Mouse (Mus musculus) limb, embryonic 11.5 days (tissue): Measurements from ENCODE around the gene Itk. TPM values are rescaled to one million over a fixed set of nuclear protein-coding genes. Genes with fewer than 3 reads are reported as not detected.

Experiments
- ATAC-seq: fragments of 200-750 bp; cut with Nextera tagmentation; 2 replicates; pipeline ENCODE4 v1.8.0; 2017; ENCODE audit warnings: low read depth; ENCODE audit not compliant: insufficient number of reproducible peaks, low FRiP score, low TSS enrichment
- DNase-seq: peaks from one replicate; pipeline ENCODE4 v3.0.0-alpha.2; 2015; ENCODE audit warnings: low spot score
- H3K27ac ChIP-seq: fragments of 300-500 bp; sonication (generic); replicated peaks from 2 replicates; pipeline ENCODE4 v1.5.1; 2014; ENCODE audit warnings: low read depth, mild to moderate bottlenecking, low read length
- H3K27me3 ChIP-seq: fragments of 300-500 bp; sonication (generic); 2 replicates; pipeline ENCODE4 v1.6.1; 2014; ENCODE audit warnings: mild to moderate bottlenecking, low read length, mixed read lengths; ENCODE audit not compliant: control insufficient read depth, insufficient read depth
- H3K36me3 ChIP-seq: fragments of 300-500 bp; sonication (generic); 2 replicates; pipeline ENCODE4 v1.6.1; 2014; ENCODE audit warnings: mild to moderate bottlenecking, low read length, moderate library complexity, mixed read lengths; ENCODE audit not compliant: control insufficient read depth, insufficient read depth
- H3K4me1 ChIP-seq: fragments of 300-500 bp; sonication (generic); 2 replicates; pipeline ENCODE4 v1.6.1; 2014; ENCODE audit warnings: low read length, mixed read lengths; ENCODE audit not compliant: control insufficient read depth, insufficient read depth
- H3K4me2 ChIP-seq: fragments of 300-500 bp; sonication (generic); 2 replicates; pipeline ENCODE4 v1.6.1; 2014; ENCODE audit warnings: low read depth, mild to moderate bottlenecking, moderate library complexity; ENCODE audit not compliant: severe bottlenecking
- H3K4me3 ChIP-seq: fragments of 300-500 bp; sonication (generic); 2 replicates; pipeline ENCODE4 v1.5.1; 2014; ENCODE audit warnings: low read depth, low read length
- H3K9ac ChIP-seq: fragments of 300-500 bp; sonication (generic); 2 replicates; pipeline ENCODE4 v1.6.1; 2014; ENCODE audit warnings: mild to moderate bottlenecking, low read length
- H3K9me3 ChIP-seq: fragments of 300-500 bp; sonication (generic); 2 replicates; pipeline ENCODE4 v1.6.1; 2016; ENCODE audit warnings: low read length; ENCODE audit not compliant: control insufficient read depth
- WGBS: fragments of 180-500 bp; shearing (Covaris S2); extraction: QIAGEN DNeasy Blood & Tissue Kit; methylation state at CpG from one replicate; pipeline ENCODE4 v1.1.7; 2014; 5-methylcytosine and 5-hydroxymethylcytosine counted together
- polyA plus RNA-seq: library from polyadenylated mRNA; unstranded; fragments of >200 nt; fragmentation: Nextera tagmentation; extraction: Ambion mirVana; gene quantifications from 2 replicates; pipeline ENCODE4 v1.2.1, GENCODE M21; 2014

Gene Itk
- polyA plus RNA-seq, 1 experiment from 2014 or later, result not detected

- Histone ChIP-seq H3K4me3 (no peak overlapping the region), H3K27me3 (no peaks in the 10 kb centered on the region), H3K27ac (no peak overlapping the region), H3K4me1 (peaks cover 6% of the 10 kb centered on the region; the same call in 1 of the 2 replicates), H3K36me3 (no peaks in the 10 kb centered on the region), H3K4me2 (no peak overlapping the region), H3K9me3 (no peaks in the 10 kb centered on the region), H3K9ac (no peak overlapping the region)
- ATAC-seq (no peak), DNase-seq (no peak)
- WGBS, result 67% methylated on average over 10 of the region's 10 CpGs
Measured at GRCm38 (mm10) chr11:46304093-46304492, 85.2 kb downstream of the Itk start.

DNA sequence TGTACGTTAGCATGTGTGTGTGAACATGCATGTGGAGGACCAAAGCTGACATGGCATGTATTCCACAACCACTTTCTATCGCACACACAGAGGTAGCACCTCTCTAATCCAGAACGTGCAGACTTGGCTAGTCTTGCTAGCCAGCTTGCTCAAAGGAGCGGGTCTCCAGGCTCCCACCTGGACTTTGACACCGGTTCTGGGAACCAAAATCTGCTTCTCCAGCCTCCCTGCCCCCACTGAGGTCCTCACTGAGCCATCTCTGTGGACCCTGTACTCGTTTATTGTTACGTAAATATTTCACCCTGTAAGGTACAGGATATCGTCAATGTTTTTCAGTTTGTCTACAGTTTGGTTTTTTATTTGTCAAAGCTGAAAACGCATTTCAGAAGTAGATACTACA, 86.8 kb downstream of the Itk start:
- H3K27ac ChIP-seq, result no peak overlapping the region
- ATAC-seq, result no peak
- WGBS, result 86% methylated on average over 9 of the region's 9 CpGs
- H3K9ac ChIP-seq, result no peak overlapping the region
- H3K27me3 ChIP-seq, result no peaks in the 10 kb centered on the region
- peaks cover 6% of the 10 kb centered on the region; the same call in 1 of the 2 replicates for H3K4me1 ChIP-seq
- H3K36me3 ChIP-seq, result no peaks in the 10 kb centered on the region
- DNase-seq, result no peak
- no peaks in the 10 kb centered on the region for H3K9me3 ChIP-seq
- H3K4me2 ChIP-seq, result no peak overlapping the region
- H3K4me3 ChIP-seq, result no peak overlapping the region

DNA sequence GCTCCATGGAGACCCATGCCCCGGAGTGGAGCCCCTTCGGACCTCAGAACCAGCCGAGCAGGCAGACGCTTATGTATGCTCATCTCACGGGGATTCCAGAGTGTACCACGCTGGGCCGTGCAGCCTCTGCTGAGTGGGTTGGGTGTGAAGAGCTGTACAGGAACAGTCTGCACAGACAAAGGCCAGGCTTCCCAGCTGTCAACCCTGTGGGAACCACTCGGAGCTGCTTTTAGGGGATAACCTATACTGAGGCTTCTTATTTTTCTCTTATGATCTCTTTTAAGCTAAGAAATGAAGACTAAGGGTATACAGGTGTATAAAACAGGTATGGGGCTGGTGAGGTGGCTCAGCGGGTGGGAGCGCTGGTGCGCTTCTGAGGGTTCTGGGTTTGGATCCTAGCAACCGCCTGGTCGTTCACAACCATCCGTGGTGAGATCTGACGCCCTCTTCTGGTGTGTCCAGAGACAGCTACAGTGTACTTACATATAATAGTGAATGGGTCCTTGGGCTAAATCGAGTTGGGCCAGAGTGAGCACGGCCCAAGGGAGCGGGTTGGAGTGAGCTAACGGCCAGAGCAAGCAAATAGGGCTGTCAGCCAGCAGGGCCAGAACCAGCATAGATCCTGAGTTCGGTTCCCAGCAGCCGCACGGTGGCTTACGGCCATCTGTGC, 87.6 kb downstream of the Itk start:
- no peak overlapping the region for H3K4me2 ChIP-seq
- no peaks in the 10 kb centered on the region for H3K27me3 ChIP-seq
- ATAC-seq, result no peak
- H3K9ac ChIP-seq, result no peak overlapping the region
- no peak for DNase-seq
- H3K9me3 ChIP-seq, result no peaks in the 10 kb centered on the region
- no peaks in the 10 kb centered on the region for H3K36me3 ChIP-seq
- H3K4me3 ChIP-seq, result no peak overlapping the region
- no peak overlapping the region for H3K27ac ChIP-seq
- 92% methylated on average over 23 of the region's 23 CpGs for WGBS
- peaks cover 6% of the 10 kb centered on the region; the same call in 1 of the 2 replicates for H3K4me1 ChIP-seq

GRCm38 (mm10) chr11:46299901-46300300, 89.4 kb downstream of the Itk start:
- peaks cover 2% of the 10 kb centered on the region; the same call in 1 of the 2 replicates for H3K4me1 ChIP-seq
- no peaks in the 10 kb centered on the region for H3K36me3 ChIP-seq
- H3K27me3 ChIP-seq, result no peaks in the 10 kb centered on the region
- DNase-seq, result no peak
- H3K9ac ChIP-seq, result no peak overlapping the region
- ATAC-seq, result no peak
- H3K4me3 ChIP-seq, result no peak overlapping the region
- H3K27ac ChIP-seq, result no peak overlapping the region
- no peak overlapping the region for H3K4me2 ChIP-seq
- WGBS, result 72% methylated on average over 6 of the region's 6 CpGs
- no peaks in the 10 kb centered on the region for H3K9me3 ChIP-seq

DNA sequence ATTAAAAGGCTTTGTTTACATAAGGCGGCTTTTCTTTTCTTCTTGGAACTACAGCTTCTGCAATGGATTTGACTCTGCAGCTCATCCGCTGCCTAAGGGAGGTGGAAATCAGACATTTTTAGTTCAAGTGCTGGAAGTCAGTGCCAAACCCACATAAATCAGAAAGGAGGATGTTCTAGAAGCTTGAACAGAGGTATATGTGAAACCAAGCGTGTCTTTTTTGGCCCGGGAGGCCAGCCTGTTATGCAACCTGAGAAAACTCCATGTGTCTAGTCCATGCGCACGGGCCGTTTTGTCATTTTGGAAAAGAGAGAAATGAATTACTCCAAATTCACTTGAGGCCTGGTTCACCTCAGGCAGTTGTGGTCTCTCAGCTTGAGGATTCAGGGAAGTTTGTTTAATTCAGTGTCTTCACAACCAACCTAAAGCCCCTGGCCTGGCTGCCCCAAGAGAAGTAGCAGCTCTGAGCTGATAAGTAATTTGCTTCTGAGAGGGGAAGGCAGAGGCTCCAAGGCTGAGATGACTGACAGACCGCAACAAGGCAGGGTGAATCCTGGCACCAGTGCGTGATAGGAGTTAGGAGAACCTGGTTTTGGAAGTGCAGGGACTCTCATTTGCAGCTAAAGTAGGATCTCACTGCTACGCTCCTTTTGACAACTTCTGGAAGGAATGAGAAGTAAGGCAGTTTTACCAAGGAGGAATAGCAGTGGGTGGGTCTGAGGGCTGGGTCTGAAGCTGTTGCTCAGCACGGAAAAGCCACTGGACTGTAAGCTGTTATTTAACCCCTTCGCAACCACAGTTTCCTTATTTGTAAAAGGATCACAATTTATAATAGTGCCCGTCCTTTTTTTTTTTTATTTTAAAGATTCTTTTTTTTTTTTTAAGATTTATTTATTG, 90.2 kb downstream of the Itk start:
- no peaks in the 10 kb centered on the region for H3K4me1 ChIP-seq
- DNase-seq (no peak), ATAC-seq (no peak)
- no peaks in the 10 kb centered on the region for H3K36me3 ChIP-seq
- no peaks in the 10 kb centered on the region for H3K9me3 ChIP-seq
- no peak overlapping the region for H3K27ac ChIP-seq
- 80% methylated on average over 13 of the region's 13 CpGs for WGBS
- no peaks in the 10 kb centered on the region for H3K27me3 ChIP-seq
- no peak overlapping the region for H3K9ac ChIP-seq
- no peak overlapping the region for H3K4me3 ChIP-seq
- no peak overlapping the region for H3K4me2 ChIP-seq

DNA sequence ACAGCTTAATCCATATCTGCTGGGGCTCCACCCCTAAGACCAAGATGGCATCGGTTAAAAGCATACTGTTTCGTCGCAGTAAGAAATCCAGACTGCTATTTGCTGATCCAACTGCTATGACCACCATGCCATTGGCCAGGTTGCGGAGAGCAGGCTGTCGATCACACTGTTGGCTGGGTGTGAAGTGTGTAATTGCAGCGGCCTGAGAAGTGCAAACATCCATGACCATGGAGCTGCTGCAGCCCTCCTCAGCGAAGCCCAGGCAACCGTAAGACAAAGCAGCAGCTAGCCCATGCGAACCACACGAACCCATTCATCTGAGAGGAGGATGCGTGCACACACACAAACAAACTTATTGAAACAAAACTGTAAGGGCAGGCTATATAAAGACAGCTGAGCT, 94.9 kb downstream of the Itk start:
- Histone ChIP-seq H3K9ac (no peak overlapping the region), H3K27me3 (no peaks in the 10 kb centered on the region), H3K9me3 (no peaks in the 10 kb centered on the region), H3K36me3 (no peaks in the 10 kb centered on the region), H3K4me1 (no peaks in the 10 kb centered on the region), H3K4me3 (no peak overlapping the region), H3K27ac (no peak overlapping the region), H3K4me2 (no peak overlapping the region)
- DNase-seq (no peak), ATAC-seq (no peak)
- WGBS, result 91% methylated on average over 11 of the region's 11 CpGs

GRCm38 (mm10) chr11:46293491-46293890, 95.8 kb downstream of the Itk start:
- Histone ChIP-seq H3K9me3 (no peaks in the 10 kb centered on the region), H3K4me1 (no peaks in the 10 kb centered on the region), H3K27ac (no peak overlapping the region), H3K27me3 (no peaks in the 10 kb centered on the region), H3K4me3 (no peak overlapping the region), H3K36me3 (no peaks in the 10 kb centered on the region), H3K9ac (no peak overlapping the region), H3K4me2 (no peak overlapping the region)
- 93% methylated on average over 5 of the region's 5 CpGs for WGBS
- ATAC-seq (no peak), DNase-seq (no peak)

- H3K9me3 ChIP-seq, result no peaks in the 10 kb centered on the region
- H3K27me3 ChIP-seq, result no peaks in the 10 kb centered on the region
- no peak overlapping the region for H3K9ac ChIP-seq
- H3K4me2 ChIP-seq, result no peak overlapping the region
- no peak overlapping the region for H3K4me3 ChIP-seq
- no peak overlapping the region for H3K27ac ChIP-seq
- 49% methylated on average over 10 of the region's 10 CpGs for WGBS
- ATAC-seq (no peak), DNase-seq (no peak)
- no peaks in the 10 kb centered on the region for H3K4me1 ChIP-seq
- no peaks in the 10 kb centered on the region for H3K36me3 ChIP-seq
Measured at GRCm38 (mm10) chr11:46290988-46291405, 98.3 kb downstream of the Itk start.
